ENCODE assay signal across 21 mouse cellular contexts in genomic region chr11:3591123-3591522, GRCm38 (mm10). TPM values are rescaled to one million over a fixed set of nuclear protein-coding genes. Genes with fewer than 3 reads are reported as not detected.
DNase-seq lines count a peak whose midpoint lies in the region; ATAC-seq and TF ChIP-seq lines count a peak whose summit lies in the region.
"Had no signal": no experiment of that assay in that cellular context is flagged by ENCODE, and none has a peak within 500 bp of the region (broad histone marks: within the 10 kb centered on the region; RNA-seq: fewer than 3 reads in every experiment).

No protein-coding gene starts in this region.

- H3K9ac ChIP-seq in forebrain, embryonic 15.5 days (replicated peaks), result no peak overlapping the region

- WGBS in forebrain, embryonic 15.5 days, result 86% methylated on average over 7 of the region's 7 CpGs

- no peaks in the 10 kb centered on the region for H3K79me3 ChIP-seq in C2C12 (ENCODE audit: low read depth)

- peak; percentile 70 for DNase-seq in heart, adult 11 months
- no peak for DNase-seq in heart, postnatal 14 days
- DNase-seq in embryo, embryonic 9.5 days (ENCODE audit: extremely low spot score), result no peak
- DNase-seq: adrenal gland, adult 2 months; adrenal gland, adult 8-10 months; adrenal gland, postnatal 10 days; adrenal gland, postnatal 14 days; adrenal gland, postnatal 25 days; adrenal gland, postnatal 36 days; B cell, adult 2 months; cerebellum, adult 11 months; cerebellum, adult 11-12 months; cerebellum, adult 18-20 months; cerebellum, adult 2 months had no signal

- no peaks in the 10 kb centered on the region for H3K27me3 ChIP-seq in C2C12 (ENCODE audit: control insufficient read depth, insufficient read depth, insufficient read length)
- H3K27me3 ChIP-seq in myocyte (ENCODE audit: control insufficient read depth, insufficient read depth, insufficient read length), result no peaks in the 10 kb centered on the region
- no peaks in the 10 kb centered on the region for H3K27me3 ChIP-seq in forebrain, embryonic 15.5 days
- H3K27me3 ChIP-seq: Patski had no signal

- H3K9me3 ChIP-seq in forebrain, embryonic 15.5 days, result no peaks in the 10 kb centered on the region
- H3K9me3 ChIP-seq: G1E had no signal

- intact Hi-C loops in heart, postnatal 14 days (cut with DNase I), result no loop called here

- no peak for TF ChIP-seq POLR2A in myocyte (IDR thresholded peaks at IDR 0.05; ENCODE audit: insufficient read length, low read depth)

- H3K4me3 ChIP-seq in C2C12 (ENCODE audit: insufficient read depth, poor library complexity, severe bottlenecking) (no peak overlapping the region), myocyte (no peak overlapping the region)
- H3K4me3 ChIP-seq in forebrain, embryonic 15.5 days, result no peak overlapping the region

- no peak for TF ChIP-seq CTCF in C2C12 (IDR thresholded peaks at IDR 0.05; ENCODE audit: control insufficient read depth, insufficient read depth, insufficient read length)

- no peaks in the 10 kb centered on the region for H3K79me2 ChIP-seq in C2C12 (ENCODE audit: control insufficient read depth, insufficient read depth)
- no peaks in the 10 kb centered on the region for H3K79me2 ChIP-seq in myocyte (ENCODE audit: control insufficient read depth, insufficient read depth)

- no peak overlapping the region for H3K27ac ChIP-seq in forebrain, embryonic 15.5 days (replicated peaks)

- H3K36me3 ChIP-seq in C2C12 (ENCODE audit: control insufficient read depth, insufficient read depth) (no peaks in the 10 kb centered on the region), myocyte (ENCODE audit: control insufficient read depth, insufficient read depth) (no peaks in the 10 kb centered on the region)
- H3K36me3 ChIP-seq in forebrain, embryonic 15.5 days, result no peaks in the 10 kb centered on the region
- H3K36me3 ChIP-seq: G1E had no signal

- ATAC-seq in forebrain, embryonic 15.5 days (replicated peaks), result no peak
- ATAC-seq: activated CD4-positive, CD25-positive, alpha-beta regulatory T cell, adult 4 months; CD4-positive, CD25-positive, alpha-beta regulatory T cell, adult 4 months; Patski had no signal

- H3K4me1 ChIP-seq in forebrain, embryonic 15.5 days, result no peaks in the 10 kb centered on the region

- peak overlapping the region; percentile 3 for H3K4me2 ChIP-seq in myocyte (ENCODE audit: low read depth)
- H3K4me2 ChIP-seq in forebrain, embryonic 15.5 days (replicated peaks), result no peak overlapping the region

- H3ac ChIP-seq in C2C12 (ENCODE audit: control insufficient read depth, insufficient read length, low read depth) (no peak overlapping the region), myocyte (ENCODE audit: control insufficient read depth, insufficient read length) (no peak overlapping the region)

TF ChIP-seq in C2C12, 6 proteins besides CTCF, POLR2A, EP300 and RAD21:
- TF ChIP-seq USF1 (IDR thresholded peaks at IDR 0.05; ENCODE audit: low read depth) (no peak), MYOD1 (IDR thresholded peaks at IDR 0.05; ENCODE audit: control insufficient read depth, insufficient read length, low read depth) (peak; percentile 86)
TF ChIP-seq in C2C12: peak in this region for 1.

TF ChIP-seq in myocyte, 11 proteins besides CTCF, POLR2A, EP300 and RAD21:
- TF ChIP-seq MYOG (IDR thresholded peaks at IDR 0.05; ENCODE audit: control insufficient read depth in 1 of 3, insufficient read depth in 1 of 3, insufficient read length in 2 of 3, low read depth in 2 of 3) (peak in 1 of 3 experiments; percentile 69), MYOD1 (IDR thresholded peaks at IDR 0.05; ENCODE audit: control insufficient read depth in 1 of 3, insufficient read length in 2 of 3, low read depth in 2 of 3) (peak in 2 of 3 experiments; percentile 68 to 80), SRF (IDR thresholded peaks at IDR 0.05; ENCODE audit: control insufficient read depth, insufficient read length, low read depth) (no peak)
TF ChIP-seq in myocyte: peak in this region for 2.

RNA-seq across cellular contexts. Expression of gene Smtn, which starts 50.7 kb away (rescaled TPM):
- 100 to 1,000 TPM; 196 to 205 TPM for total RNA-seq in heart, postnatal 14 days (2021)
- 45.9 TPM for polyA plus RNA-seq in C2C12 (2012; fragmentation: generic; extraction: Trizol)
- 141 TPM for polyA plus RNA-seq in myocyte (2012; fragmentation: generic; extraction: Trizol)
- polyA plus RNA-seq in forebrain, embryonic 15.5 days (2015; fragmentation: Nextera tagmentation; extraction: Ambion mirVana), result 17.7 and 18.5 TPM in 2 replicates
- total RNA-seq: G1E had no signal
- polyA plus RNA-seq: G1E had no signal

RNA-seq across cellular contexts. Expression of gene Morc2a, which starts 57.9 kb away (rescaled TPM):
- 10 to 100 TPM; 23.1 to 27.4 TPM for total RNA-seq in heart, postnatal 14 days (2021)
- polyA plus RNA-seq in C2C12 (2012; fragmentation: generic; extraction: Trizol) (21.7 TPM), myocyte (2012; fragmentation: generic; extraction: Trizol) (28.2 TPM)
- 43.4 and 44.9 TPM in 2 replicates for polyA plus RNA-seq in forebrain, embryonic 15.5 days (2015; fragmentation: Nextera tagmentation; extraction: Ambion mirVana)
